Comparison of ENCODE assay signal across 17 mouse cellular contexts in genomic region chr4:117852152-117852868, GRCm38 (mm10). TPM values are rescaled to one million over a fixed set of nuclear protein-coding genes. Genes with fewer than 3 reads are reported as not detected.
"Had no signal": no experiment of that assay in that cellular context is flagged by ENCODE, and none has a peak within 500 bp of the region (broad histone marks: within the 10 kb centered on the region; RNA-seq: fewer than 3 reads in every experiment).

No protein-coding gene starts in this region.

- H3K4me1 ChIP-seq: stomach, embryonic 15.5 days had no signal

- H3K4me3 ChIP-seq: kidney, embryonic 15.5 days; limb, embryonic 12.5 days; lung, embryonic 15.5 days; midbrain, embryonic 10.5 days; neural tube, embryonic 12.5 days; stomach, embryonic 15.5 days had no signal

- H3K27ac ChIP-seq: hindbrain, embryonic 14.5 days; kidney, embryonic 15.5 days; limb, embryonic 12.5 days; lung, embryonic 15.5 days; midbrain, embryonic 10.5 days; neural tube, embryonic 12.5 days; stomach, embryonic 15.5 days had no signal

- ATAC-seq: inflammation-experienced regulatory T-cells, adult 6 months; intestine, postnatal 0 days; liver, postnatal 0 days had no signal

- H3K36me3 ChIP-seq: lung, embryonic 15.5 days; midbrain, embryonic 10.5 days; neural tube, embryonic 12.5 days; stomach, embryonic 15.5 days had no signal

- DNase-seq: kidney, postnatal 14 days; layer of hippocampus, adult 9-11 months; liver, postnatal 0 days; midbrain, embryonic 14.5 days; right cerebral cortex, postnatal 14 days; thymus, adult 2 months; thymus, postnatal 25 days had no signal

- H3K4me2 ChIP-seq: hindbrain, embryonic 14.5 days; kidney, embryonic 15.5 days; limb, embryonic 12.5 days; liver, embryonic 11.5 days; lung, embryonic 15.5 days; neural tube, embryonic 12.5 days; stomach, embryonic 15.5 days had no signal

- H3K9ac ChIP-seq: hindbrain, embryonic 14.5 days; kidney, embryonic 15.5 days; limb, embryonic 12.5 days; liver, postnatal 0 days; lung, embryonic 15.5 days; neural tube, embryonic 12.5 days; stomach, embryonic 15.5 days had no signal

- H3K27me3 ChIP-seq: kidney, embryonic 15.5 days; limb, embryonic 12.5 days; lung, embryonic 15.5 days; neural tube, embryonic 12.5 days; stomach, embryonic 15.5 days had no signal

- H3K9me3 ChIP-seq: kidney, embryonic 15.5 days; limb, embryonic 12.5 days; lung, embryonic 15.5 days; midbrain, embryonic 10.5 days; neural tube, embryonic 12.5 days; stomach, embryonic 15.5 days had no signal

RNA-seq across cellular contexts. Expression of gene Slc6a9, which starts 18.0 kb away (rescaled TPM):
- polyA plus RNA-seq: inflammation-experienced regulatory T-cells, adult 6 months had no signal

RNA-seq across cellular contexts. Expression of gene Ccdc24, which starts 20.0 kb away (rescaled TPM):
- polyA plus RNA-seq: inflammation-experienced regulatory T-cells, adult 6 months had no signal

RNA-seq across cellular contexts. Expression of gene B4galt2, which starts 31.0 kb away (rescaled TPM):
- polyA plus RNA-seq: inflammation-experienced regulatory T-cells, adult 6 months had no signal
